Mouse (Mus musculus) forebrain, embryonic 13.5 days (tissue): ENCODE results near the gene Nup210. TPM values are rescaled to one million over a fixed set of nuclear protein-coding genes. Genes with fewer than 3 reads are reported as not detected.

Experiments used
- ATAC-seq: fragments of 200-750 bp; cut with Nextera tagmentation; 2 replicates; pipeline ENCODE4 v1.8.0; 2017
- H3K27ac ChIP-seq: fragments of 300-500 bp; sonication (generic); 2 replicates; pipeline ENCODE4 v1.5.1; 2015; ENCODE audit warnings: inconsistent platforms, mild to moderate bottlenecking, moderate library complexity
- H3K27me3 ChIP-seq: fragments of 300-500 bp; sonication (generic); 2 replicates; pipeline ENCODE4 v1.6.1; 2015; ENCODE audit warnings: mild to moderate bottlenecking, inconsistent platforms
- H3K36me3 ChIP-seq: fragments of 300-500 bp; sonication (generic); 2 replicates; pipeline ENCODE4 v1.6.1; 2015; ENCODE audit warnings: mild to moderate bottlenecking, inconsistent platforms; ENCODE audit not compliant: poor library complexity, severe bottlenecking
- H3K4me1 ChIP-seq: fragments of 300-500 bp; sonication (generic); 2 replicates; pipeline ENCODE4 v1.6.1; 2015; ENCODE audit warnings: inconsistent platforms
- H3K4me2 ChIP-seq: fragments of 300-500 bp; sonication (generic); 2 replicates; pipeline ENCODE4 v1.6.1; 2015; ENCODE audit warnings: inconsistent platforms, mild to moderate bottlenecking, moderate library complexity
- H3K4me3 ChIP-seq: fragments of 300-500 bp; sonication (generic); 2 replicates; pipeline ENCODE4 v1.5.1; 2015; ENCODE audit warnings: mild to moderate bottlenecking, inconsistent platforms
- H3K9ac ChIP-seq: fragments of 300-500 bp; sonication (generic); 2 replicates; pipeline ENCODE4 v1.6.1; 2015; ENCODE audit warnings: mild to moderate bottlenecking, inconsistent platforms
- H3K9me3 ChIP-seq: fragments of 300-500 bp; sonication (generic); replicated peaks from 2 replicates; pipeline ENCODE4 v1.6.1; 2016; ENCODE audit warnings: inconsistent platforms
- WGBS: fragments of 180-500 bp; shearing (Covaris S2); methylation state at CpG from one replicate; pipeline ENCODE4 v1.1.7; 2015; 5-methylcytosine and 5-hydroxymethylcytosine counted together
- polyA plus RNA-seq: library from polyadenylated mRNA; unstranded; fragments of >200 nt; fragmentation: Nextera tagmentation; extraction: Ambion mirVana; gene quantifications from 2 replicates; pipeline ENCODE4 v1.2.1, GENCODE M21; 2015

The Nup210 gene
- polyA plus RNA-seq: 17.1 and 23.7 TPM in 2 replicates

DNA sequence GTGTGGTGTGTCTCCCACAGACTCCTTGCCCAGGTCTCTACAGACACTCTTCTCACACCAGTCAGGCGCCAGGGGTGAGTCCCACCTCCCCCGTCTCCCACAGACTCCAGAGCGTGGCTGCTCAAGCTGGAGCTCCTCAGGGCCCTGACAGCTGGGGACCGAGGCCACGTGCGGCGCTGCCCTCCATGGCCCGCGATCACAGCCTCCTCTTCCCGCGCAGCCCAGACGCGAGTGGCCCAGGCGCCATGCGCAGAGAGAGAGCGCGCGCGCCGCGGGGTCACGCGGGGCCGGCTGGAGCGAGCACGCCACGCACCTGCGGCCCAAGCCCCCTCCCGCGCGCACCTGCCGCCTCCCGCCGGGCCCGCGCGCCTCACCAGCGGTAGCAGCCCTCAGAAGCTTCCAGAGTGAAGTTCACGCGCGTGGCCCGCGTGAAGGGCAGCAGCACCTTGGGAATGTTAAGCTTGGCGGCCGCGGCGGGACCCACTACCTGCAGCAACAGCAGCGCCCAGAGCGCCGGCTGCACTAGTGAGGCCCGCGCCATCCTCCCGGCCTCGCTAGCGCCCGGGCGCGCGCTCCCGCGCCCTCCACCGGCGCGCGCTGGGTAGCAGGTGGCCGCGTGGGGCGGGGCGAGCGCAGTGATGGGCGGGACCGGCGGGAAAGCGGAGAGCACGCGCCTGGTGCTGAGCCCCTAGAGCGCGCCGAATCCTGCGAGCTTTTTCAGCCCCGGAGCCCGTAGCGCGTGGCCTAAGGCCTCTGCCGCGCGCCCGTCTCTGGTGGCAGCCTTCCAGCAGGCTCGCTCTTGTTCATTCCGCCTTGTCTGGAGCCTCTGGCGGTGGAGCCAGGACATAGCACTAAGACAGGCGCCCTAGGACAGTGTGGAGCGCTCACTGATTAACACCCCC is at the start of gene Nup210:
Gene Nup210, minus strand, starts transcription at position 586 of the 902 bp plus-strand sequence.
- no peaks in the 10 kb centered on the region for H3K27me3 ChIP-seq
- H3K27ac ChIP-seq: peak within 1 kb of the TSS; percentile 87
- H3K9me3 ChIP-seq: no peaks in the 10 kb centered on the region
- H3K4me3 ChIP-seq: peak within 1 kb of the TSS; percentile 76
- no peaks in the 10 kb centered on the region for H3K36me3 ChIP-seq
- peak within 1 kb of the TSS; percentile 89 for H3K9ac ChIP-seq
- peak within 1 kb of the TSS; percentile 86 for H3K4me2 ChIP-seq
- WGBS: under 1% methylated on average over 61 of the region's 93 CpGs
- ATAC-seq: peak; percentile 96
- H3K4me1 ChIP-seq: peaks cover 30% of the 10 kb centered on the region

- 38% methylated on average over 3 of the region's 3 CpGs for WGBS
- no peaks in the 10 kb centered on the region for H3K27me3 ChIP-seq
- peak; percentile 52 for ATAC-seq
These were observed 48.6 kb upstream of the Nup210 start for GRCm38 (mm10) chr6:91165210-91165609.

DNA sequence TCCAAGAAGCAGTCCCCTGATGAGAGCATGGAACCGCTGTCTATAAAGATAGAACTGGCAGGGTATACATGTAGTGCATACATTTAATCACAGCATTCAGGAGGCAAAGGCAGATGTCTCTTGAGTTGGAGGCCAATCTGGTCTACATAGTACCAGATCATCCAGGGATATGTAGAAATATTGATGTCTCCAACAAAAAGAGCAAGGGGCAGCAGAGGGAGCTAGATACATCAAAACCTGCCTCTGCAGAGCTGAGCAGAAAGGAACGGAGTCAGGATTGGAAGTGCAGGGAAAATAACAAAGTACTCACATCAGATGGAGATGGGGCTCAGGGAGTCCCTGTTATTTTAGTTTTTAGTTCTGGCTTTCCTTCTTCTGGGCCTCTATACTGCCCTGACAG is 48.0 kb upstream of the Nup210 start:
- Histone ChIP-seq H3K4me3 (no peak overlapping the region), H3K9ac (no peak overlapping the region), H3K36me3 (peaks cover 20% of the 10 kb centered on the region), H3K4me1 (peaks cover 23% of the 10 kb centered on the region), H3K27me3 (no peaks in the 10 kb centered on the region), H3K4me2 (no peak overlapping the region), H3K27ac (no peak overlapping the region), H3K9me3 (no peaks in the 10 kb centered on the region)
- WGBS: 74% methylated on average over 2 of the region's 2 CpGs
- ATAC-seq: no peak

More at GRCm38 (mm10) chr6:91165210-91165609, 48.6 kb upstream of the Nup210 start:
- no peak overlapping the region for H3K27ac ChIP-seq
- H3K9ac ChIP-seq: no peak overlapping the region
- H3K4me3 ChIP-seq: no peak overlapping the region
- no peak overlapping the region for H3K4me2 ChIP-seq
- H3K9me3 ChIP-seq: no peaks in the 10 kb centered on the region
- peaks cover 18% of the 10 kb centered on the region for H3K4me1 ChIP-seq
- peaks cover 24% of the 10 kb centered on the region for H3K36me3 ChIP-seq

- no peaks in the 10 kb centered on the region for H3K27me3 ChIP-seq
- ATAC-seq: no peak
- WGBS: 80% methylated on average over 5 of the region's 5 CpGs
- peaks cover 35% of the 10 kb centered on the region for H3K4me1 ChIP-seq
- 0 out of 2 replicates have a peak, but pooled peaks cover 9% of the 10 kb centered on the region for H3K36me3 ChIP-seq
- no peak overlapping the region for H3K27ac ChIP-seq
- no peak overlapping the region for H3K4me3 ChIP-seq
- H3K9me3 ChIP-seq: no peaks in the 10 kb centered on the region
- no peak overlapping the region for H3K9ac ChIP-seq
- no peak overlapping the region for H3K4me2 ChIP-seq
These were observed 46.7 kb upstream of the Nup210 start for GRCm38 (mm10) chr6:91163195-91163911.

- ATAC-seq: no peak
- H3K4me3 ChIP-seq: no peak overlapping the region
- 0 out of 2 replicates have a peak, but pooled peaks cover 8% of the 10 kb centered on the region for H3K36me3 ChIP-seq
- no peaks in the 10 kb centered on the region for H3K9me3 ChIP-seq
- no peak overlapping the region for H3K27ac ChIP-seq
- H3K27me3 ChIP-seq: no peaks in the 10 kb centered on the region
- no peak overlapping the region for H3K4me2 ChIP-seq
- no peak overlapping the region for H3K9ac ChIP-seq
- peaks cover 46% of the 10 kb centered on the region for H3K4me1 ChIP-seq
- 90% methylated on average over 5 of the region's 5 CpGs for WGBS
These were observed 45.7 kb upstream of the Nup210 start for GRCm38 (mm10) chr6:91162314-91162713.

DNA sequence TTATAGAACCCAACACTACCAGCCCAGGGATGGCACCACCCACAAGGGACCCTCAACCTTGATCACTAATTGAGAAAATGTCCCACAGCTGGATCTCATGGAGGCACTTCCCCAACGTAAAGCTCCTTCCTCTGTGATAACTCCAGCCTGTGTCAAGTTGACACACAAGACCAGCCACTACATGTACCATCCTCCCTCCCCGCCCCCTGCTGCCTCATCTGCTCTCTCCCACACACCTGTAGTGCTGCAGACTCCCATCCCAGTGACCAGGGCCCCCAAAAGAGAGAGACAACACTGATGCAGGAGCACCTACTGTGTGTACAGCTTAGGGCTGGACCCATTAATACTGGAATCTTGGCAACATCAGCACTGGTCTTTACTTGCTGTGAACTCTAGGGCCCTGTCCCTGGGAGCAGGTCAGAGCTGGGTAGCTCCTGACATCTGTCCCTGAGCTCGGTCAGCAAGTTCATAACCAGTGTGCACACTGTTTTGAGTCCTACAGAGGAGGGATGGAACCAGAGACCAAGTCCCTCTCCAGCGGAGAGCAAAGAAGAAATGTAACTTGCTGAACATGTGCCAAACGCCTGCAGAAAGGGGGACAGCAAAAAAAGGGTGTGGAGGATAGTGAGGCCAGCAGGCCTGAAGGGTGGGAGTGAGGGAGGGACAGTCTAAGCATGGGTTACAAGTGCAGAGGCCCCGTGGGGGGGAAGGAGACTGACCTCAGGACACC is 45.0 kb upstream of the Nup210 start:
- 81% methylated on average over 6 of the region's 6 CpGs for WGBS
- no peak overlapping the region for H3K9ac ChIP-seq
- 0 out of 2 replicates have a peak, but pooled peaks cover 5% of the 10 kb centered on the region for H3K36me3 ChIP-seq
- ATAC-seq: no peak
- no peak overlapping the region for H3K4me3 ChIP-seq
- H3K27me3 ChIP-seq: no peaks in the 10 kb centered on the region
- H3K27ac ChIP-seq: peak overlapping the region; percentile 31
- no peaks in the 10 kb centered on the region for H3K9me3 ChIP-seq
- H3K4me2 ChIP-seq: no peak overlapping the region
- peaks cover 51% of the 10 kb centered on the region for H3K4me1 ChIP-seq

DNA sequence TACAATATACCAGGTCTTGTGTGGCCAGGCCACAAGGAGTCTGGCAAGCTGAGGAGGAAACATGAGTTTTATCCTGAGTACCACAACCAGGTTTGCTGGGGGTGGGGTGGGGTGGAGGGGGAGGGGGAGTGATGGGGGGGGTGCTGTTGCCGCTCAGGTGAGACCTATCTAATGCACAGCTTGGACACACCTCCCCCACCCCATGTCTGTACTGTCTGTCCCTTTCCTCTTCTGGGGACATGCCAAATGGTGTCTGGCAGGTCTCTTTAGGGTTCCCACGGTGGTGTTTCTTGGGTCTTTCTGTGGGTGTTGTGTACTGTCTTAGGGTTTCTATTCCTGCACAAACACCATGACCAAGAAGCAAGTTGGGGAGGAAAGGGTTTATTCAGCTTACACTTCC is 44.3 kb upstream of the Nup210 start:
- WGBS: 70% methylated on average over 2 of the region's 2 CpGs
- peaks cover 55% of the 10 kb centered on the region for H3K4me1 ChIP-seq
- H3K27ac ChIP-seq: peak overlapping the region; percentile 65

DNA sequence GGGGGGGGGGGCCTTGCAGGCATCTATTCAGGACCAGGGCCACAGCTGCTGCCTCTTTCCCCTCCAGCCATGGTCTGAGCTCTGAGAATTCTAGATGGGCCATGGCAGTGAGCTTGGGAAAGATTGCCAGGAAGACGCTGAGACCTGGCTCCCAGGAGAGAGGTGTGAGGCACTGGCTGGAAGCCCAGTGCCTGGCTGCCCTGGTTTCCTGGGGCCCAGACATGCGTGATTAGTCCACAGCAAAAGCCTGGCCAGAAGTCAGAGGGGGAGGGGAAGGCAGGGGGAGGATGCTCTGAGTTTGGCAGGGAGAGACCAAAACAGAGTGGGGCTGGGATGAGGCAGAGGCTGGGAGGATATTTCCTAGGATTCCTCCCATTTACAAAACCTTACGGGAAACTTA is 43.8 kb upstream of the Nup210 start:
- no peaks in the 10 kb centered on the region for H3K9me3 ChIP-seq
- H3K4me3 ChIP-seq: no peak overlapping the region
- no peak for ATAC-seq
- peaks cover 61% of the 10 kb centered on the region for H3K4me1 ChIP-seq
- H3K9ac ChIP-seq: 0 out of 2 replicates have a peak overlapping the region, but pooled peaks have one; percentile 30
- peak overlapping the region; percentile 65 for H3K27ac ChIP-seq
- H3K36me3 ChIP-seq: 0 out of 2 replicates have a peak, but pooled peaks cover 5% of the 10 kb centered on the region
- WGBS: 47% methylated on average over 3 of the region's 3 CpGs
- no peaks in the 10 kb centered on the region for H3K27me3 ChIP-seq
- H3K4me2 ChIP-seq: no peak overlapping the region

More for the DNA sequence above, 44.3 kb upstream of the Nup210 start:
- Histone ChIP-seq H3K4me2 (no peak overlapping the region), H3K9ac (no peak overlapping the region), H3K27me3 (no peaks in the 10 kb centered on the region), H3K9me3 (no peaks in the 10 kb centered on the region), H3K36me3 (0 out of 2 replicates have a peak, but pooled peaks cover 5% of the 10 kb centered on the region), H3K4me3 (no peak overlapping the region)
- no peak for ATAC-seq

GRCm38 (mm10) chr6:91159047-91159446 is 42.4 kb upstream of the Nup210 start:
- H3K27me3 ChIP-seq: no peaks in the 10 kb centered on the region
- H3K4me2 ChIP-seq: peak overlapping the region; percentile 41
- 86% methylated on average over 9 of the region's 9 CpGs for WGBS
- H3K4me1 ChIP-seq: peaks cover 74% of the 10 kb centered on the region
- 0 out of 2 replicates have a peak, but pooled peaks cover 5% of the 10 kb centered on the region for H3K36me3 ChIP-seq
- peak overlapping the region; percentile 9; the same call in 1 of the 2 replicates for H3K4me3 ChIP-seq
- peak overlapping the region; percentile 30; the same call in 1 of the 2 replicates for H3K9ac ChIP-seq
- no peak overlapping the region; the same call in 1 of the 2 replicates for H3K27ac ChIP-seq
- ATAC-seq: no peak
- H3K9me3 ChIP-seq: no peaks in the 10 kb centered on the region

DNA sequence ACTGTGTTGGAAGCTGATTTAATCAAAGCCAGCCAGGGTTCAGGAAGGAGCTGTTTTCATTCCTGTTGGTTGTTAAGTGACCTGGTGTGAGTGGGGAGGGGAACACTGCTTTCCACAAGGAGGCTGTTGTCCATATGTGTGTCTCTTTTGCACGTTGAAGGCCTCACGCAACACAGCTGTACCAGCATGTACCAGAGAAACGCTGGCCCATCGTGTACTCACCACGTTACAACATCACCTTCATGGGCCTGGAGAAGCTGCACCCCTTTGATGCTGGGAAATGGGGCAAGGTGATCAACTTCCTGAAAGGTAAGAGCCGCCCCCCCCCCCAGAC is 40.6 kb upstream of the Nup210 start:
- no peaks in the 10 kb centered on the region for H3K36me3 ChIP-seq
- peak overlapping the region; percentile 79 for H3K4me2 ChIP-seq
- H3K9ac ChIP-seq: peak overlapping the region; percentile 74
- H3K4me1 ChIP-seq: peaks cover 93% of the 10 kb centered on the region
- no peaks in the 10 kb centered on the region for H3K9me3 ChIP-seq
- WGBS: 52% methylated on average over 6 of the region's 6 CpGs
- peak overlapping the region; percentile 74 for H3K27ac ChIP-seq
- no peak for ATAC-seq
- no peaks in the 10 kb centered on the region for H3K27me3 ChIP-seq
- peak overlapping the region; percentile 70 for H3K4me3 ChIP-seq

GRCm38 (mm10) chr6:91156554-91157236 is 40.1 kb upstream of the Nup210 start, which contains the start of gene Hdac11:
Gene Hdac11 (plus strand): TSS chr6:91156665.
- peak; percentile 91 for ATAC-seq
- H3K36me3 ChIP-seq: no peaks in the 10 kb centered on the region
- H3K9ac ChIP-seq: peak within 1 kb of the TSS; percentile 74
- H3K9me3 ChIP-seq: no peaks in the 10 kb centered on the region
- peak within 1 kb of the TSS; percentile 70 for H3K4me3 ChIP-seq
- H3K4me1 ChIP-seq: peaks cover 91% of the 10 kb centered on the region
- H3K27ac ChIP-seq: peak within 1 kb of the TSS; percentile 74
- H3K27me3 ChIP-seq: no peaks in the 10 kb centered on the region
- under 1% methylated on average over 38 of the region's 42 CpGs for WGBS
- peak within 1 kb of the TSS; percentile 79 for H3K4me2 ChIP-seq
